Mouse (Mus musculus): ENCODE measurements around the gene Lamb1. TPM values are rescaled to one million over a fixed set of nuclear protein-coding genes. Genes with fewer than 3 reads are reported as not detected.
A peak's percentile ranks its signal among the peaks of the same experiment; 100 is the strongest.

Lamb1 gene
- polyA plus RNA-seq, 1 experiment from 2014 or later: 42.6 TPM

DNA sequence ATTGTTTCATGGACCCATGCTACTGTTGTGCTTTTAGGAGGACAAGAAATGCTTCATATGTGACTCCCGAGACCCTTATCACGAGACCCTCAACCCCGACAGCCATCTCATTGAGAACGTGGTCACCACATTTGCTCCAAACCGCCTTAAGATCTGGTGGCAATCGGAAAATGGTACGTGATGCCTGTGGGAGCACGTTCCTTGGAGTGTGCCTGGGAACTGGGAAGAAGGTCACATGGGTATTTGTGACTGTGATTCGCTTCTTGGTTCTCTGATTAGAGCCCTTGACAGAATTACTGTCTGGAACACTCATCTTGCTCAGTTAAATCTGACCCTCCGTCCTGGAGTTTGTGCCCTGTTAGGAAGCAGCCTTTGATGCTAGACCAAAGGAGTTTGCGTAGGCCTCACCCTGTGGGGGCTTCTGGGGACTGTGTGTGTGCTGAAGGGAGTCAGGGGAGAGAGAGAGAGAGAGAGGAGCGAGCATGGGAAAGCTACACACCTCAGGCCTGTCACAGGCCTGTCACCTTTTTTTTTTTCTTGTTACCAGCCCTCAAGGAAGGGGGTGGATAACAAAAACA lies 4.1 kb downstream of the Lamb1 start:
- no peaks in the 10 kb centered on the region for H3K9me3 ChIP-seq (replicated peaks; ENCODE audit: control insufficient read depth, low read length)
- no peak overlapping the region for H3K4me2 ChIP-seq (ENCODE audit: low read depth, low read length)
- H3K27me3 ChIP-seq (ENCODE audit: control insufficient read depth, insufficient read depth, low read length): no peaks in the 10 kb centered on the region
- WGBS: 68% methylated on average over 12 of the region's 12 CpGs
- H3K4me3 ChIP-seq (ENCODE audit: low read depth, low read length): no peak overlapping the region
- peaks cover 4% of the 10 kb centered on the region; the same call in 1 of the 2 replicates for H3K4me1 ChIP-seq (ENCODE audit: control insufficient read depth, insufficient read depth, low read length)
- H3K9ac ChIP-seq (replicated peaks; ENCODE audit: low read length): no peak overlapping the region
- ATAC-seq (replicated peaks; ENCODE audit: insufficient number of reproducible peaks, low FRiP score, low TSS enrichment, low read depth): no peak
- H3K27ac ChIP-seq (replicated peaks; ENCODE audit: low read depth, low read length): no peak overlapping the region
- 0 out of 2 replicates have a peak, but pooled peaks cover 3% of the 10 kb centered on the region for H3K36me3 ChIP-seq (replicated peaks; ENCODE audit: control insufficient read depth, insufficient read depth, low read depth, low read length)
- no peak for DNase-seq (ENCODE audit: low spot score)

DNA sequence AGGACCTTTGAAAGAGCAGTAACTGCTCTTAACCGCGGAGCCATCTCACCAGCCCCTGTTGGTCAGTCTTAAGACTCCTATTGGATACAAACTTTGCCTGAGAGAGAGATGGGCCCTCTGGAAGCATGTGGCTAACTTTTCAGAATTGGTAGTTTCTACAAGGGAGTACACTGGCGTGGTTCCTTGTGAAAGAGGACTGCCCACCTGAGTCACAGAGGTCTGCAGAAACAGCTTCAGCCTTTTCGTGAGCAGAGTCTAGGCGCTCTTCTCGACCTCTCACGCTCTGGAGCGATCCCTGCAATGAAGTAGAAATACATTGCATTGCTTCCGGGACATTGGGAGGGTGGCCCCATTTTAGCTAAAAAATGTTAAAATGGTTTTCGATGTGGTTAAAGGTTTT lies 5.3 kb downstream of the Lamb1 start:
- DNase-seq (ENCODE audit: low spot score): no peak
- Histone ChIP-seq H3K9ac (replicated peaks; ENCODE audit: low read length) (no peak overlapping the region), H3K27me3 (ENCODE audit: control insufficient read depth, insufficient read depth, low read length) (no peaks in the 10 kb centered on the region), H3K9me3 (replicated peaks; ENCODE audit: control insufficient read depth, low read length) (no peaks in the 10 kb centered on the region), H3K4me2 (ENCODE audit: low read depth, low read length) (no peak overlapping the region), H3K36me3 (replicated peaks; ENCODE audit: control insufficient read depth, insufficient read depth, low read depth, low read length) (0 out of 2 replicates have a peak, but pooled peaks cover 3% of the 10 kb centered on the region), H3K4me1 (ENCODE audit: control insufficient read depth, insufficient read depth, low read length) (peaks cover 4% of the 10 kb centered on the region; the same call in 1 of the 2 replicates), H3K4me3 (ENCODE audit: low read depth, low read length) (no peak overlapping the region), H3K27ac (replicated peaks; ENCODE audit: low read depth, low read length) (no peak overlapping the region)
- no peak for ATAC-seq (replicated peaks; ENCODE audit: insufficient number of reproducible peaks, low FRiP score, low TSS enrichment, low read depth)
- WGBS: 89% methylated on average over 10 of the region's 10 CpGs

DNA sequence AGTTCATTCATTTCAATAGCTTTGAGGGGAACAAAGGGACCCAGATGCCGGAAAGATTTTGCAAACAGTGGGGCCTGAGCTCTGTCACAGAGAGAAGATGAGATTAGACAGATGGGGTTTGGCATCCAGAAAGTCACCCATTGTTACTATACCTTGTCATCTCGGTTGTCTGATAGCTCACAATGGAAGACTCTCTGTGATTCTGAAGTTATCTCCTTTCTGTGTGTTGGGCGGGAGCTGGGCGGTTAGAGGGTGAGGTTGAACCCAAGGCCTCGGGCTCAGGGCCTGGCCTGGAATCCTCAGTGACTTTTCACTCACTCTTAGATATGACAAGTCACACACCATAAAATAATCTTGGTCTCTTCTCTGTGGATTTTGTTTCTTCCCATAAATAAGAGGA lies 5.7 kb downstream of the Lamb1 start:
- Histone ChIP-seq H3K4me2 (ENCODE audit: low read depth, low read length) (no peak overlapping the region), H3K27ac (replicated peaks; ENCODE audit: low read depth, low read length) (0 out of 2 replicates have a peak overlapping the region, but pooled peaks have one; percentile 56), H3K36me3 (replicated peaks; ENCODE audit: control insufficient read depth, insufficient read depth, low read depth, low read length) (0 out of 2 replicates have a peak, but pooled peaks cover 3% of the 10 kb centered on the region), H3K9me3 (replicated peaks; ENCODE audit: control insufficient read depth, low read length) (no peaks in the 10 kb centered on the region), H3K4me3 (ENCODE audit: low read depth, low read length) (no peak overlapping the region), H3K4me1 (ENCODE audit: control insufficient read depth, insufficient read depth, low read length) (peaks cover 4% of the 10 kb centered on the region; the same call in 1 of the 2 replicates), H3K27me3 (ENCODE audit: control insufficient read depth, insufficient read depth, low read length) (no peaks in the 10 kb centered on the region), H3K9ac (replicated peaks; ENCODE audit: low read length) (no peak overlapping the region)
- ATAC-seq (replicated peaks; ENCODE audit: insufficient number of reproducible peaks, low FRiP score, low TSS enrichment, low read depth): no peak
- no peak for DNase-seq (ENCODE audit: low spot score)
- WGBS: 69% methylated on average over 5 of the region's 5 CpGs

DNA sequence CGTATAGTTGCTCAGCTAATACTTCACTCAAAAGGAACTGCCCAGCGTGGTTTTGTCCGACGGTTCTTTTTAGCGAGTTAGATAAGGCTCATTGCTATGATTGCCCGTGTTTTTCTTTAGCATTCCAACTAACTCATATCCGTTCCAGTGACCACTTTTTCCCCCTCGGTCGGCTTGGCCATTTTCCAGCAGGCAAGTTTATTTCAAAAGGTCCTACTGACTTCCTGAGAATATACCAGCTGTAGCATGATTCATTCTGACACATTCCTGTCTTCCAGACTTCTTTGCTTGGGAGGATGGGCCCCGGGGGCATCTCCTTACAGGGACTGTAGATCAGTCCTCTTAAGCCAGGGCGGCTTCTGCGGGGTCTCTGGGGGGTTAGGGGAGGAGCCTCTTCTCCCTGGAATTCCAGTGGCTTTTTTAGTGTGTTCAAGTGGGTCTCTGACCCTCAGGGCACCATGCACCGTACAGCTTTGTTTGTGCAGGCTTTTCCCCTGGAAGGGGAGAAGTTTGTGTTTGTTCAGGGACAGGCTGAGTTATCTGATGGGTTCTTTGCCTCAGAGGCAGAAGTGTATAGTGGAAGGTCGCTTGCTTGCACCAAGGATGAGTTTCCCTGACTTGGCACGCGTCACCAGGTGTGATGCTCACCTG lies 6.5 kb downstream of the Lamb1 start:
- Histone ChIP-seq H3K9me3 (replicated peaks; ENCODE audit: control insufficient read depth, low read length) (no peaks in the 10 kb centered on the region), H3K4me3 (ENCODE audit: low read depth, low read length) (no peak overlapping the region), H3K4me1 (ENCODE audit: control insufficient read depth, insufficient read depth, low read length) (peaks cover 4% of the 10 kb centered on the region; the same call in 1 of the 2 replicates), H3K4me2 (ENCODE audit: low read depth, low read length) (no peak overlapping the region), H3K27ac (replicated peaks; ENCODE audit: low read depth, low read length) (peak overlapping the region; percentile 56; the same call in 1 of the 2 replicates), H3K27me3 (ENCODE audit: control insufficient read depth, insufficient read depth, low read length) (no peaks in the 10 kb centered on the region), H3K36me3 (replicated peaks; ENCODE audit: control insufficient read depth, insufficient read depth, low read depth, low read length) (0 out of 2 replicates have a peak, but pooled peaks cover 3% of the 10 kb centered on the region), H3K9ac (replicated peaks; ENCODE audit: low read length) (no peak overlapping the region)
- DNase-seq (ENCODE audit: low spot score) (peak; percentile 58), ATAC-seq (replicated peaks; ENCODE audit: insufficient number of reproducible peaks, low FRiP score, low TSS enrichment, low read depth) (peak; percentile 66; the same call in 1 of the 2 replicates)
- WGBS: 28% methylated on average over 16 of the region's 16 CpGs

DNA sequence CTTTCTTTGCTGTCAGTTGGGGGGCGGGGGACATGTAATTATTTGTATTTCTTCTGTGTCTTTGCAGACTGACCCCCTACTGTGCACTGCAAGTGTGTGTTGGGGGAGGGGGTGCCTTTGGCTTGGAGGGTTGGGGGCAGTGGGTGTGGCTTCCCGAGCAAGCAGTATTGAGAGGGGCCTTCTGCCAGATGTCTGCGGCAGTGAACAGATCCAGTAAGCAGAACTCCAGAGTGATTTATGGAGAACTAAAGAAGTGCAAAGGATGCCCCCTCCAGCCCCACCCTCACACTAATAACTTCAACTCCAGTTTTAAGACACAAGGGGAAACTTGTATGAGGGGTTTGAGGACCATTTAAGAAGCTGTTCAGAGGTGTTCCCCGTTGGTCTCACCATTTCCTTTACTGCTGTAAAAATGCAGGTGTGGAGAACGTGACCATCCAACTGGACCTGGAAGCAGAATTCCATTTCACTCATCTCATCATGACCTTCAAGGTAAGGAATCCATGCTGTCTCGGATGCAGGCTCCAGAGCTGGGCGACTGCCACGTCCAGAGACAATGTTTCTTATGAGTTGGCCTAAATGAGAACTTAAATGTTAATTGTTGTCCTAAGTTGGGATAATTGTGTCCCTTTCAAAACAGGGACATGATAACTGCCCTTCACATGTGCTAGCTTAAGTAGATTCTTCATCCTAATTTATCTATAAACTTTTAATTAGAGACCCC lies 7.1 kb downstream of the Lamb1 start:
- H3K27me3 ChIP-seq (ENCODE audit: control insufficient read depth, insufficient read depth, low read length): no peaks in the 10 kb centered on the region
- H3K36me3 ChIP-seq (replicated peaks; ENCODE audit: control insufficient read depth, insufficient read depth, low read depth, low read length): 0 out of 2 replicates have a peak, but pooled peaks cover 3% of the 10 kb centered on the region
- 57% methylated on average over 8 of the region's 8 CpGs for WGBS
- H3K4me1 ChIP-seq (ENCODE audit: control insufficient read depth, insufficient read depth, low read length): peaks cover 4% of the 10 kb centered on the region; the same call in 1 of the 2 replicates
- H3K9me3 ChIP-seq (replicated peaks; ENCODE audit: control insufficient read depth, low read length): no peaks in the 10 kb centered on the region
- no peak overlapping the region for H3K9ac ChIP-seq (replicated peaks; ENCODE audit: low read length)
- H3K4me3 ChIP-seq (ENCODE audit: low read depth, low read length): no peak overlapping the region
- ATAC-seq (replicated peaks; ENCODE audit: insufficient number of reproducible peaks, low FRiP score, low TSS enrichment, low read depth) (no peak), DNase-seq (ENCODE audit: low spot score) (no peak)
- H3K4me2 ChIP-seq (ENCODE audit: low read depth, low read length): no peak overlapping the region
- H3K27ac ChIP-seq (replicated peaks; ENCODE audit: low read depth, low read length): no peak overlapping the region; the same call in 1 of the 2 replicates

DNA sequence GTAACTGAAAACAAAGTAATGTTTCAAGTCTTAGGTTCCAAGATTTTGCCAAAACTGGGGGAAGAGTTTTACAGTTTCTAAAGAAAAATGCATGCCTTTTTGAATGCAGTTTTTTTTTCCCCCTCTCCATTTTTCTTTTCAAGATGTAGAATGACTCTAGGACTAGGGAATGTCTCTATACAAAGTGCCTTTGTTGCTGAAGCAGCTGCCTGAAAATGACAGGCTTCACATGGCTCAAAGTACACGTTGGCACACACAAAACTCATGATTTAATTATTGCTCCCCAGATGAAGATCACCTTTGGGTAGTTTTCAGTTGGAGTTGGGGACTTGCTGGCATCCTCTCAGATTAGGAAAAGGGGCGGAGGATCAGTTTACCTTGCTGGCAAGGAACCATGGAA lies 7.8 kb downstream of the Lamb1 start:
- Histone ChIP-seq H3K36me3 (replicated peaks; ENCODE audit: control insufficient read depth, insufficient read depth, low read depth, low read length) (0 out of 2 replicates have a peak, but pooled peaks cover 3% of the 10 kb centered on the region), H3K4me2 (ENCODE audit: low read depth, low read length) (no peak overlapping the region), H3K4me1 (ENCODE audit: control insufficient read depth, insufficient read depth, low read length) (0 out of 2 replicates have a peak, but pooled peaks cover 3% of the 10 kb centered on the region), H3K27ac (replicated peaks; ENCODE audit: low read depth, low read length) (no peak overlapping the region), H3K27me3 (ENCODE audit: control insufficient read depth, insufficient read depth, low read length) (no peaks in the 10 kb centered on the region), H3K4me3 (ENCODE audit: low read depth, low read length) (no peak overlapping the region), H3K9me3 (replicated peaks; ENCODE audit: control insufficient read depth, low read length) (no peaks in the 10 kb centered on the region), H3K9ac (replicated peaks; ENCODE audit: low read length) (no peak overlapping the region)
- no peak for ATAC-seq (replicated peaks; ENCODE audit: insufficient number of reproducible peaks, low FRiP score, low TSS enrichment, low read depth)
- WGBS: 78% methylated on average over 2 of the region's 2 CpGs
- no peak for DNase-seq (ENCODE audit: low spot score)

DNA sequence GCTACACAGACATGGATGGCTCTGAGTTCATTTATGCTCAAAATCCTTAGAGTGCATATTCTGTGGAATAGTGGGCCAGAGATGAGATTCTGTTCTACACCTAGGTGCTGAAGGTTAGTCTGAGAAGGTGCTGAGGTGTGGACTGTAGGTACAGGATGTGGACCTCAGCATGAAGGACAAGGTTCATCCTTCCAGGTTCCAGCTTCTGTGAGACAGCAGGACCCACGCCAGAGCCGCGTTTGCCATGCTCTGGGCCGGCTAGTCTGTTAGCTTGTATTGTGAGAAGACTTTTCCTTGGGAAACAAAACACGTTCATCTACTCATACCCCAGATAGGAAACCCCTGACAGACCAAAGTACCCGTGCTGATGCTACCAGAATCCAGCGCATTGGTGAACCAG lies 8.6 kb downstream of the Lamb1 start:
- no peaks in the 10 kb centered on the region for H3K27me3 ChIP-seq (ENCODE audit: control insufficient read depth, insufficient read depth, low read length)
- H3K36me3 ChIP-seq (replicated peaks; ENCODE audit: control insufficient read depth, insufficient read depth, low read depth, low read length): 0 out of 2 replicates have a peak, but pooled peaks cover 3% of the 10 kb centered on the region
- ATAC-seq (replicated peaks; ENCODE audit: insufficient number of reproducible peaks, low FRiP score, low TSS enrichment, low read depth): no peak

More for the DNA sequence above, 8.6 kb downstream of the Lamb1 start:
- H3K9ac ChIP-seq (replicated peaks; ENCODE audit: low read length): no peak overlapping the region
- 0 out of 2 replicates have a peak, but pooled peaks cover 3% of the 10 kb centered on the region for H3K4me1 ChIP-seq (ENCODE audit: control insufficient read depth, insufficient read depth, low read length)
- no peak for DNase-seq (ENCODE audit: low spot score)
- 96% methylated on average over 7 of the region's 7 CpGs for WGBS
- H3K27ac ChIP-seq (replicated peaks; ENCODE audit: low read depth, low read length): no peak overlapping the region
- H3K4me2 ChIP-seq (ENCODE audit: low read depth, low read length): no peak overlapping the region
- no peaks in the 10 kb centered on the region for H3K9me3 ChIP-seq (replicated peaks; ENCODE audit: control insufficient read depth, low read length)
- no peak overlapping the region for H3K4me3 ChIP-seq (ENCODE audit: low read depth, low read length)

Measured in embryonic facial prominence, embryonic 11.5 days (tissue).